Mouse (Mus musculus): ENCODE data around the gene Rhox4c.
"Not testable (repeated sequence)": the region's sequence is repeated elsewhere in the genome, so short reads cannot be mapped to it uniquely, and the experiment has no call there.

GRCm38 (mm10) chrX:37432194-37432593, 47.9 kb upstream of the Rhox4c start, which contains the start of gene Rhox4b:
- not testable (repeated sequence) for TF ChIP-seq ZC3H11A (IDR thresholded peaks at IDR 0.05; ENCODE audit: low read depth, low read length); CTCF (conservative IDR thresholded peaks at IDR 0.05 in 1 of 2, IDR thresholded peaks at IDR 0.05 in 1 of 2; ENCODE audit: low read depth in 2 of 2, low read length in 2 of 2); MXI1 (IDR thresholded peaks at IDR 0.05; ENCODE audit: low read depth, low read length); POLR2A (IDR thresholded peaks at IDR 0.05; ENCODE audit: low read depth, low read length); EP300 (IDR thresholded peaks at IDR 0.05; ENCODE audit: low read length); KAT2A (IDR thresholded peaks at IDR 0.05; ENCODE audit: insufficient replicate concordance, low read length); HCFC1 (IDR thresholded peaks at IDR 0.05; ENCODE audit: low read depth, low read length); ZNF384 (IDR thresholded peaks at IDR 0.05; ENCODE audit: low read depth, low read length)

Measured in CH12.LX (cell line).